Mouse (Mus musculus) intestine, embryonic 16.5 days (tissue): ENCODE data around the gene Syt1. TPM values are rescaled to one million over a fixed set of nuclear protein-coding genes. Genes with fewer than 3 reads are reported as not detected.

Experiments used
- ATAC-seq: fragments of 200-750 bp; cut with Nextera tagmentation; 2 replicates; pipeline ENCODE4 v1.8.0; 2017; ENCODE audit warnings: moderate TSS enrichment, moderate library complexity
- H3K27ac ChIP-seq: fragments of 300-500 bp; sonication (generic); 2 replicates; pipeline ENCODE4 v1.5.1; 2014; ENCODE audit warnings: mild to moderate bottlenecking, low read length
- H3K27me3 ChIP-seq: fragments of 300-500 bp; sonication (generic); replicated peaks from 2 replicates; pipeline ENCODE4 v1.6.1; 2014; ENCODE audit warnings: low read length, control low read depth, mixed read lengths; ENCODE audit not compliant: control insufficient read depth, insufficient read depth
- H3K36me3 ChIP-seq: fragments of 300-500 bp; sonication (generic); 2 replicates; pipeline ENCODE4 v1.6.1; 2014; ENCODE audit warnings: low read length, control low read depth; ENCODE audit not compliant: control insufficient read depth, insufficient read depth
- H3K4me1 ChIP-seq: fragments of 300-500 bp; sonication (generic); 2 replicates; pipeline ENCODE4 v1.6.1; 2014; ENCODE audit warnings: low read length, control low read depth, mixed read lengths; ENCODE audit not compliant: control insufficient read depth, insufficient read depth
- H3K4me2 ChIP-seq: fragments of 300-500 bp; sonication (generic); 2 replicates; pipeline ENCODE4 v1.6.1; 2014; ENCODE audit warnings: low read depth, low read length, control low read depth
- H3K4me3 ChIP-seq: fragments of 300-500 bp; sonication (generic); 2 replicates; pipeline ENCODE4 v1.5.1; 2014; ENCODE audit warnings: mild to moderate bottlenecking, low read length
- H3K9ac ChIP-seq: fragments of 300-500 bp; sonication (generic); 2 replicates; pipeline ENCODE4 v1.6.1; 2014; ENCODE audit warnings: low read depth, low read length
- H3K9me3 ChIP-seq: fragments of 300-500 bp; sonication (generic); 2 replicates; pipeline ENCODE4 v1.6.1; 2016; ENCODE audit warnings: low read length, control low read depth; ENCODE audit not compliant: control insufficient read depth
- WGBS: fragments of 180-500 bp; shearing (Covaris S2); extraction: QIAGEN DNeasy Blood & Tissue Kit; methylation state at CpG from one replicate; pipeline ENCODE4 v1.1.7; 2014; 5-methylcytosine and 5-hydroxymethylcytosine counted together
- polyA plus RNA-seq: library from polyadenylated mRNA; unstranded; fragments of >200 nt; fragmentation: Nextera tagmentation; extraction: Ambion mirVana; gene quantifications from 2 replicates; pipeline ENCODE4 v1.2.1, GENCODE M21; 2015

The Syt1 gene
- polyA plus RNA-seq, 1 experiment from 2014 or later, result 6.9 TPM

DNA sequence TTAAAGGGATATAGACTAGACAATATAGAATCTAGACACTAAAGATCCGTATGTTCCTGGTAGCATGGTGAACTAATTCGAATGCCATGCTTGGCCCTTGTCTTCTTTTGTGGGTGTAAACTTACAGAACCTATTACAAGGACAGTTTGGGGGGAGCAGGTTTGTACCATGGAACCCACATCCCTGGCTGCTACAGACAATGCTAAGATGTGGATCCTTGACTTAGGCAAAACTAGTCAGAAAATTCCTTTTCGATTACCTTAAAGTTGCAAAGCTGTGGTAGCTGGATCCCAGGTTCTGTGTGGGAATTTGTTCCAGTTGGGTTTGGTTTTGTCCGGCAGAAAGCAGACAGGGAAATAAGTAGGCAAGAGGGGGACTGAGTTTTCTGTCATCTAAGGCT lies 560.4 kb downstream of the Syt1 start:
- Histone ChIP-seq H3K9ac (no peak overlapping the region), H3K27me3 (no peaks in the 10 kb centered on the region), H3K4me1 (peaks cover 10% of the 10 kb centered on the region; the same call in 1 of the 2 replicates), H3K9me3 (no peaks in the 10 kb centered on the region), H3K27ac (no peak overlapping the region), H3K4me2 (no peak overlapping the region), H3K4me3 (no peak overlapping the region), H3K36me3 (no peaks in the 10 kb centered on the region)
- WGBS, result 90% methylated on average over 4 of the region's 4 CpGs
- ATAC-seq, result no peak

DNA sequence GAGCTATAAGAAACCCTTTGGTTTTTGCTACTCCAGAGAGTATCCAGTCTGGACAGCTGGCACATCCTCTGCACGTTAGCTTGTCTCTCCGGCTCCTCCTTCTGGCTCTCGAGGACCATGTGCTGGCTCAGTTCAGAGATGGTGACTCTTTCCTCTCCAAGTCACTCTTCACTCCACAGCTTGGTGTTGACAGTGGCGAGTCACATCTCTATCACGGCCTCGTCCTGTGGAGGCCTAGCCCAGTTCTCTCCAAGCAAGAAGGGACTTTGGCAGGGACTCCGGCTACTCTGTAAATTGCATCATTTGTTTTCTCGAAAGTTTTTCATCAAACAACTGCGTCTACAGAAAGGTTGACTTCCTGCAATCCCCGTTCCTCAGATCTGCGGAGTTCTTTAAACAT lies 562.4 kb downstream of the Syt1 start:
- ATAC-seq, result no peak
- Histone ChIP-seq H3K4me1 (peaks cover 19% of the 10 kb centered on the region), H3K36me3 (no peaks in the 10 kb centered on the region), H3K27ac (no peak overlapping the region), H3K4me2 (no peak overlapping the region), H3K4me3 (no peak overlapping the region), H3K9me3 (no peaks in the 10 kb centered on the region), H3K27me3 (no peaks in the 10 kb centered on the region), H3K9ac (no peak overlapping the region)
- 75% methylated on average over 11 of the region's 11 CpGs for WGBS
